Mouse (Mus musculus): ENCODE measurements around the gene Usp19. TPM values are rescaled to one million over a fixed set of nuclear protein-coding genes. Genes with fewer than 3 reads are reported as not detected.
A peak's percentile ranks its signal among the peaks of the same experiment; 100 is the strongest.

The Usp19 gene
- total RNA-seq, 2 experiments from 2014 or later = 119 to 125 TPM

DNA sequence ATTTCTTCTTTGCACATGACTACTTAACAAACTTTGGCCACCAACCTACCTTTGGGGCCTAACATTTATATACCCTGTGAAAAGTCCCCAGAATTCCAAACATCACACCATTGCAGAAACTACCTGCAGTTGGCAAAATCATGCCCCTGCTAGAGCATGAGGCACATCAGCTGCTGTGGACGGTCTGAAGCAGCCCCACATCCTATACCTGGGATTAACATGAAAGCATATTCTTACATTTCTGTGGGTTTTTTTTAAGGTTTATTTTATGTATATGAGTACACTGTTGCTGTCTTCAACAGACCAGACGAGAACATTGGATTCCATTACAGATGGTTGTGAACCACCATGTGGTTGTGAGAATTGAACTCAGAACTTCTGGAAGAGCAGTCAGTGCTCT is 24.2 kb upstream of the Usp19 start:
- DNase-seq (ENCODE audit: low spot score in 2 of 2) = no peak

DNA sequence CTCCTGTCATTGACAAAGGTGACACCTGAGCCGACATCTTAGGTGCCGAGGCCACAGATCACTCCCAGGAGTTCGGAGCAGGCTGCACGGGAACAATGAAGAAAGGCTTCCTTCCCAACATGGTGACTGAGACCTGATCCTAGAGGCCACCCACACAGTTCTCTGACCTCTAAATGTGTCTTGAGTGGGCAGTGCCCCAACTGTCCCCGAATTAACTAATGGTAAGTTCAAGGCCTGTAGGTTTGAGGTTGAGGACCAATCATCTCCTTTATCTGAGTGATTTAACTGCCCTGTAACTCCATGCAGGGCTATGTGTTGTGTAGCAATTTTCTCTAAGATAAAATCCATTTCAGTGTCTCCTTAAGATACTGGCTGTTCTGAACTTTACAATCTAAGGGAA is 21.0 kb upstream of the Usp19 start:
- DNase-seq (ENCODE audit: low spot score in 2 of 2) = no peak

DNA sequence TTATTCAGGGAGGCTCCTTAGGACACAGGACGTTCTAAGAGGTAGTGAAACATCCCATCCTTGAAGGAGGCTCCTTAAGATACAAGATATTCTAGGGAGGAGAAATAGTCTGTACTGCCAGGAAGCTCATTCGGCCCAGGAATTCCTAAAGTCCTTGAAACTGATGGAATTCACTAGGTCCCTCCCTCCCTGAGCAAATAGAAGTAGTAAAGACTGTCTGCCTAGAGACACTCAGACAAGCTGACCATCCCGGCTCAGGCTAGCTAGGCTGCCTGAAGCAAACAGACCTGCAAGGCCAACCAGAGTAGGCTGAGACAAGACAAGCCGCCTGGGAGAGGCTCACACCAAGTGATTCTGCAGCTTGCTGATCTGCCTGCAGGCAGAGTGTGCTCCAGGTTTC is 20.6 kb upstream of the Usp19 start:
- no peak for DNase-seq (ENCODE audit: low spot score in 2 of 2)

DNA sequence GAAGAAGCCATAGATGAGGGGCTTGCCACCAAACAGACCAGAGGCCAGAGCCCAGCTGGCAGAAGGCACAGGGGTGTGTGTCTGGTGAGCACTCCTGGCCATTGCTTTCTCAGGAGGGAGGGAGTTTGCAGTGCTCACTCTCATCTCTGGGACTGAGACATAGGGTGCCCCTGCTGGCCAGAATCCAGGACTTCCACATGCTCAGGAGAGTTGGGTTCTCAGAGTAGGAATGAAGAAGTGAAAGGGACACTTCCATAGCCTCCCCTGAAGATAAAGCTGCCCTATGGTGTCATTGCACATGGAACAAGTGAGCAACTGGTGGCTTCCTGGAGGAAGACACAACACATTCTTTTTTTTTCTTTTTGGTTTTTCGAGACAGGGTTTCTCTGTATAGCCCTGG is 15.9 kb upstream of the Usp19 start:
- no peak for DNase-seq (ENCODE audit: low spot score in 2 of 2)

DNA sequence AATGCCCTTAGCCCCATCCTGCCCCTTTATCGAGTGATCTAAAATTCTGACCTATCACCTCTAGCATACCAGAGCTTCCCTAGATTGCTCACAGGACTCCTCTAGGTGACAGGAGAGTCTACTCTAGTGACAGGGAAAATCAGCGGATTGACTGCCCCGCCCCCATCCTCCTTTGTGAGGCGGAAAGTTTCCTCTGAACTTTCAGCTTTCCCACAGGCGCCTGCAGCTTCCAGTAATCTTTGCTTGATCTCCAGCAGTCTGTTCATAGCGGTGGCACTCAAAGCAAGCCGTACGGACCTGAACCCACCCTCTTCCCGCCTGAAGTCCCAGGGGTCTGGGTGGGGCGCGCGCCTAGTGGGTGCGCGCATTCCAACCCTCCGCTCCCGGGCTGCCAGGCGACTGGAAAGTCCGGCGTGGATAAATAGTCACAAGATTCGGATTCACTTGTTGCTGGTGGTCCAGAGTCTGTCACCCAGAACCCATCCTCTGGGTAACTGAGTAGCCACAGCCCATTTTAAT is 11.7 kb upstream of the Usp19 start:
- DNase-seq (ENCODE audit: low spot score in 2 of 2) = peak; percentile 62 to 75

DNA sequence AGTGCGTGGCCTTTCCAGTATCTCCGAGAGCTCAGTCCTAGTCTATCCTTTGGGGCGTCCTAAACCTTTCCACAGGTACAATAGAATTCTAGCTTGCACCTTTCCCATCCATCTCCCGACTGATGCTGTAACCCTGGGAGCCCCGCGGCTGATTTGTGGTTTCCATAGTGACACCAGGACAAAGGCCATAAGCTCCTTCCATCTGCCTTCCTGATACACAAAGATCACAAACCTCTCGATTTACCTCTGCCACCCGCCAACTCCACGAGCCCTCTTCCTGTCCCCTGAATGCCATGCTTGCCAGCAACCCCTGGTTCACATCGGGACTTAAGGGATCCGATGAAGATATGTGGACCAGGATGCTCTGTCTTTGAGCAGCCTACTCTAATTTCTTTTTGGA is 11.2 kb upstream of the Usp19 start:
- DNase-seq (ENCODE audit: low spot score in 2 of 2) = no peak

DNA sequence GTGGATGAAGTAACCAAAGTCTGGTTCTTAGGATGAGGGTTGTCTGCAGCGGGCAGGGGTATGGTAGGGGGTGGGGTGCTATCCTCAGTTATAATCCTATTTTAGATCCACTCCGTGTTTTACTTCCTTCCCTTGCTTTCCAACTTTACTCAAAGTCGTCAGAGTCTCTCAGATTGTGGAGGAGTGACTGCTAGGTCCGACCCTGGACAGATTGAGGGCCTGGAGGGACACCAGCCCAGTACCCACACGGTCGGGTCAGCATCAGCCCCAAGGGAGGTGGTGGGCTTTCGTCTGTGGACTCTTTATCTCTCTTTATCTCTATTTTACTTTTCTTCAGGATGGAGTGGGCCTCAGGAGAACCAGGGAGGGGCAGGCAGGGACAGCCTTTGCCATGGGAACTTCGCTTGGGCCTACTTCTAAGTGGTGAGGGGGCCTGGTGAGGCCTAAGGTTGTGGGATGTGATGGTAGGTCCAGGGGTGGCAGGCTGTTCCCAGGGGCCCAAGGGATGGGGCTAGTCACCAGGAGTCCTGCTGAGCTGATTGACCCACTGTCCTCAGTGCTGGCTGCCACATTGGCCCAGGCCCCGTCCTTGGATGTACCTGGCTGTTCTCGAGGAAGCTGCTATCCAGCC is 10.6 kb upstream of the Usp19 start, which contains the start of gene Lamb2:
Lamb2 (plus strand) TSS at position 16 of the 631 bp plus-strand sequence.
- no peak for DNase-seq (ENCODE audit: low spot score in 2 of 2)

DNA sequence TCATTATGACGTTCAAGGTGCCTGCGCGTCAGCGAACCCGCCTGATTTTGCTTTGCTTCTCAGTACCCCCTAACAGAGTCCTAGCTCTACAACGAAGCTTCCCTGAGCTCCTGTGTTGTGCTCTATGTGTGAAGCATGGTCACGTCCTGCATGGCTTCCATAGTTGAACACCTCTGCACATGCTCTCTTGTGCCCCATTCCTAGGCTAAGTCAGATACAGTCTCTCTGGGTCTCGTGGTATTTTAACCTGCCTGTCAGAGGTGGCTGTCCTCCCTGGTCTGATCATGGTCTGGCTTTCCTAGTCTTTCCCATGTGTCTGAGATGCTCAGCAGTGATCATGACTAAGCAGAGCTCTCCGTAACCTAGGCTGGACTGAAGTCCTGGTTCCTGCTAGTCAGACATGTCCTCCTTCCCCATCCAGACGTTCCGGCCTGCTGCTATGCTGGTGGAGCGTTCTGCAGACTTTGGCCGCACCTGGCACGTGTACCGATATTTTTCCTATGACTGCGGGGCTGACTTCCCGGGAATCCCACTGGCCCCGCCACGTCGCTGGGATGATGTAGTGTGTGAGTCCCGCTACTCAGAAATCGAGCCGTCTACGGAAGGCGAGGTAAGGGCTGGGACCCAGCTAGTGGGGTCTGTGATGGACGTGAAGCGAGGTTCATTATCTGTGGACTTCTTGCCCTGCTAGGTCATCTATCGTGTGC is 9.4 kb upstream of the Usp19 start:
- DNase-seq (ENCODE audit: low spot score in 2 of 2) = no peak

DNA sequence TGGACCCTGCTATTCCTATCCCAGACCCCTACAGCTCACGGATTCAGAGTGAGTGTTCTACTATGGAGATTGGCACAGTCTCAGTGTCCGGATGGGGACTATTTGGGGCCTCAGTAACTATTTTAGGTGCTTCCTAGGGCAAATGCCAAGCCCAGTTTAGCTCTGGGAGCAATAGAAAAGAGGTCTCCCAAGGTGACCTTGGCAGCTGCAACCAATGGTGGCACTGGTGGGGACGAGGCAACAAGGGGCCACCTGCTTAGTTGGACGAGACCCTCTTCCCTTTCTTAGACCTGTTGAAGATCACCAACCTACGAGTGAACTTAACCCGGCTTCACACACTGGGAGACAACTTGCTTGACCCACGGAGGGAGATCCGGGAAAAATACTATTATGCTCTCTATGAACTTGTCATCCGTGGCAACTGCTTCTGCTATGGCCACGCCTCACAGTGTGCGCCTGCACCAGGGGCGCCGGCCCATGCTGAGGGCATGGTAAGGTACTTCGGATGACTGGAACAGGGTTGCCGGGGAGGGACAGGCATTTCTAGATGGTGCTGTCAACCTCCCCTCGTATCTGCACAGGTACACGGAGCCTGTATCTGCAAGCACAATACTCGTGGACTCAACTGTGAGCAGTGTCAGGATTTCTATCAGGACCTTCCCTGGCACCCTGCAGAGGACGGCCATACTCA is 8.7 kb upstream of the Usp19 start:
- no peak for DNase-seq (ENCODE audit: low spot score in 2 of 2)

DNA sequence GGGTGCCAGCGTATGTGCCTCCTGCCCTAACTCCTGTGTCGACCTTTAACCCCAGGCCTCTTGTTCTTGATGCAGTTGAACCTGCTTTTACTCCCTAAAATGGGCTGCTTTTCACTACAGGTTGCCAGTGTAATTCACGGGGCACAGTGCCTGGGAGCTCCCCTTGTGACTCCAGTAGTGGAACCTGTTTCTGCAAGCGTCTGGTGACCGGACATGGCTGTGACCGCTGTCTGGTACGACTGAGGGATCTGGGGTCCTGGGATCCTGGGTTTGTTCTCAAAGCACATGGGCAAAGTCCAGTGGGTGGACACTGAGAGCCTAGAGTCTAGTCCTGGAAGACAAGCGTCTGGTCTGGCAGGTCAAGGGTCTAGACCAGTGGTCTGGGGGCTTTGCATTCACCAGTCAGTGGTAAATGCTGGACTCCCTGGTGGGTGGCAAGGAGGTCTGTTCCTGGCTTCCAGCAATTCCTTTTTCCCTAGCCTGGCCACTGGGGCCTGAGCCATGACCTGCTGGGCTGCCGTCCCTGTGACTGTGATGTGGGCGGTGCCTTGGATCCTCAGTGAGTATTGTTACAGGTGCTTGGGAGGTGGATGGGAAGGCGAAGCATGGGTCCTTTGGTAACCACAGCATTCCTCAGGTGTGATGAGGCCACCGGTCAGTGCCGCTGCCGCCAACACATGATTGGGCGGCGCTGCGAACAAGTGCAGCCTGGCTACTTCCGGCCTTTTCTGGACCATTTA is 7.2 kb upstream of the Usp19 start:
- no peak for DNase-seq (ENCODE audit: low spot score in 2 of 2)

DNA sequence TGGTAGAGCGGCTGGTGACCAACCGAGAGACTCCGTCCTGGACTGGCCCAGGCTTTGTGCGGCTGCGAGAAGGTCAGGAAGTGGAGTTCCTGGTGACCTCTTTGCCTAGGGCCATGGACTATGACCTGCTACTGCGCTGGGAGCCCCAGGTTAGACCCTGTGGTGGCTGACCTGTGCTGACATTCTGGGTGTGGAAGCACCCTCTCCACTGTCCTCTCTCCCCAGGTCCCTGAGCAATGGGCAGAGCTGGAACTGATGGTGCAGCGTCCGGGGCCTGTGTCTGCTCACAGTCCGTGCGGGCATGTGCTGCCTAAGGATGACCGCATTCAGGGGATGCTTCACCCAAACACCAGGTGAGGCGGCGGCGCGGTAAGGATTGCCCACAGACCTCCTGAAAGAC is 6.4 kb upstream of the Usp19 start:
- no peak for DNase-seq (ENCODE audit: low spot score in 2 of 2)

DNA sequence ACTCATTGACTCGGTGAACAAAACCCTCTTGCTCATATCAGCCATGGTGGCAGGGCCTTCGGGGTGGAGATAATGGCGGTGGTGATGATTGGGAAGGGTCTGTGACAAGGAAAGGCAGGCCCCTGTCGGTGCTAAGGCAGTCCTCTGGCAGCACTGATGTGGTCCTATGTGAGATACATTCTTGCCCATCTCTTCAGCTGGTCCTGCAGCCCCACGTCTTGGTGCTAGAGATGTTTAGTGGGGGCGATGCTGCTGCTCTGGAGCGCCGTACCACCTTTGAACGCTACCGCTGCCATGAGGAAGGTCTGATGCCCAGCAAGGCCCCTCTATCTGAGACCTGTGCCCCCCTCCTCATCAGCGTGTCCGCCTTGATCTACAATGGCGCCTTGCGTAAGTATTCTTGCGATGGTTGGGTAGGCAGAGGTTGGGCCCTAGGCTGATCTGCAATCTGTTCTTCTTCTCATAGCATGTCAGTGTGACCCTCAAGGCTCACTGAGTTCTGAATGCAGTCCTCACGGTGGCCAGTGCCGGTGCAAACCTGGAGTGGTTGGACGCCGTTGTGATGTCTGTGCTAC is 5.0 kb upstream of the Usp19 start:
- DNase-seq (ENCODE audit: low spot score in 2 of 2) = no peak

DNA sequence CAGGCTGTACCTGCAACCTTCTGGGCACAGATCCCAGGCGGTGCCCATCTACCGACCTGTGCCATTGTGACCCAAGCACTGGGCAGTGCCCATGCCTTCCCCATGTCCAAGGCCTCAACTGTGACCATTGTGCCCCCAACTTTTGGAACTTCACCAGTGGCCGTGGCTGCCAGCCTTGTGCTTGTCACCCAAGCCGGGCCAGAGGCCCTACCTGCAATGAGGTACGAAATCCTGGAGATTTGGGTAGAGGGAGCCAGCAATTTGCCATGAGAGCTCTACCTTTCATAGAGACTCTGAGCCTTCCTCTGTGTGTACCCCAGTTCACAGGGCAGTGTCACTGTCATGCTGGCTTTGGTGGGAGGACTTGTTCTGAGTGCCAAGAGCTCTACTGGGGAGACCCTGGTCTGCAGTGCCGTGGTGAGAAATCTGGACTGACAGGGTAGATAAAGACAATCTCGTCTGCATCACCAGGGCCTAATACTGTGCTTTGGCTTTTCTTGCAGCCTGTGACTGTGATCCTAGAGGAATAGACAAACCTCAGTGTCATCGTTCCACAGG is 3.4 kb upstream of the Usp19 start:
- no peak for DNase-seq (ENCODE audit: low spot score in 2 of 2)

DNA sequence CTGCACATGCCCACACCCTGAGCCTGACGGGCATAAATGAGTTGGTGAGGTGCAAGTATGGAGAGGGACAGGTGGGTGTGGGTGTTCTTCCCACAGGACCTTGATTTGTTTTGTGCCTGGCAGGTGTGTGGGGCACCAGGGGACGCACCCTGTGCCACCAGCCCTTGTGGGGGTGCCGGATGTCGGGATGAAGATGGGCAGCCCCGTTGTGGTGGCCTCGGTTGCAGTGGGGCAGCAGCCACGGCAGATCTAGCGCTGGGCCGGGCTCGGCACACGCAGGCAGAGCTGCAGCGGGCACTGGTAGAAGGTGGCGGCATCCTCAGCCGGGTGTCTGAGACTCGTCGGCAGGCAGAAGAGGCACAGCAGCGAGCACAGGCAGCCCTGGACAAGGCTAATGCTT is 2.0 kb upstream of the Usp19 start:
- DNase-seq (ENCODE audit: low spot score in 2 of 2) = no peak

DNA sequence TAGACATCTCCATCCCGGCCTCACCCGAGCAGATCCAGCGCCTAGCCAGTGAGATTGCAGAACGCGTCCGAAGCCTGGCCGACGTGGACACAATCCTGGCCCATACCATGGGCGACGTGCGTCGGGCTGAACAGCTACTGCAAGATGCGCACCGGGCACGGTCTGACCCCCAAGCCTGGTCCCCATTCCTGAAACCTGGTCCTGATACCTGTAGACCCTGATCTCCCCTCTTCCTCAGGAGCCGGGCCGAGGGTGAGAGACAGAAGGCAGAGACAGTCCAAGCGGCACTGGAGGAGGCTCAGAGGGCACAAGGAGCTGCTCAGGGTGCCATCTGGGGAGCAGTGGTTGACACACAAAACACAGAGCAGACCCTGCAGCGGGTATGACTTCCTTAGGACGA is 1.2 kb upstream of the Usp19 start:
- DNase-seq (ENCODE audit: low spot score in 2 of 2) = no peak

DNA sequence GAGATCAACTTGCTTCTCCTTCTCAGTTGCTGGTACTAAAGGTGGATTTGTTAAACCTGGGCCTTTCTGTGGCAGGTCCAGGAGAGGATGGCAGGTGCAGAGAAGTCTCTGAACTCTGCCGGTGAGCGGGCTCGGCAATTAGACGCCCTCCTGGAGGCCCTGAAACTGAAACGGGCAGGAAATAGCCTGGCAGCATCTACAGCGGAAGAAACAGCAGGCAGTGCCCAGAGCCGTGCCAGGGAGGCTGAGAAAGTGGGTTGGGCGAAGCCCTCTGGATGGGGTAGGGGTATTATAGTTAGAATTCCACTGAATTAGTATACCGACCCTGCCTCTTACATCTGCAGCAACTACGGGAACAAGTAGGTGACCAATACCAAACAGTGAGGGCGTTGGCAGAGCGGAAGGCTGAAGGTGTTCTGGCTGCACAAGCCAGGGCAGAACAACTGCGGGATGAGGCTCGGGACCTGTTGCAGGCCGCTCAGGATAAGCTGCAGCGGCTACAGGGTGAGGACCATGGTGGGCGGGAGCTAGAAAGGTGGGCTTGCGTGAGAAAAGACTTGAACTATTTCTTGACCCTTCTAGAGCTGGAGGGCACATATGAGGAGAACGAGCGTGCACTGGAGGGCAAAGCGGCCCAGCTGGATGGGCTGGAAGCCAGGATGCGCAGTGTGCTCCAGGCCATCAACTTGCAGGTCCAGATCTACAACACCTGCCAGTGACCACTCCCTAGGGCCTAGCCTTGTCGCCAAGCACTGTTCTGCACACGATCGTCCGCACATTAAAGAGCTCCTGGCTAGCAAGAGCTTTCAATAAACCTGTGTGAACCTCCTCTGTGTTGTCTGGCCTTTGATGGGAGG is 472 bp upstream of the Usp19 start:
- DNase-seq (ENCODE audit: low spot score in 2 of 2) = peak in 1 of 2 experiments; percentile 22

DNA sequence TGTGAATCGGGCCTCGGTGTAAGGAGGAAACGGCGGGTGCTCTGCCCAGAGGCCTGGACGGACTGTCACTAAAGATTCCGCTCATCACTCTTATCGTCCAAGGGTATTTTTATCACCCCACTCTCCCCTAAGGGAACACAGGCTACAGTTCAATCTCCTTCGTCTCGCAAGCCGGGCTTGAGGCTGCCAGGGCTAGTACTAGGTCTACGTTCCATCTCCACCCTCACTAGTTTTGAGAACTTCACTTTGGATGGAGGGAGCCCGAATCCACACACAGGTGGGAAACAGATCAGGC is 831 bp downstream of the Usp19 start:
- no peak for DNase-seq (ENCODE audit: low spot score in 2 of 2)

DNA sequence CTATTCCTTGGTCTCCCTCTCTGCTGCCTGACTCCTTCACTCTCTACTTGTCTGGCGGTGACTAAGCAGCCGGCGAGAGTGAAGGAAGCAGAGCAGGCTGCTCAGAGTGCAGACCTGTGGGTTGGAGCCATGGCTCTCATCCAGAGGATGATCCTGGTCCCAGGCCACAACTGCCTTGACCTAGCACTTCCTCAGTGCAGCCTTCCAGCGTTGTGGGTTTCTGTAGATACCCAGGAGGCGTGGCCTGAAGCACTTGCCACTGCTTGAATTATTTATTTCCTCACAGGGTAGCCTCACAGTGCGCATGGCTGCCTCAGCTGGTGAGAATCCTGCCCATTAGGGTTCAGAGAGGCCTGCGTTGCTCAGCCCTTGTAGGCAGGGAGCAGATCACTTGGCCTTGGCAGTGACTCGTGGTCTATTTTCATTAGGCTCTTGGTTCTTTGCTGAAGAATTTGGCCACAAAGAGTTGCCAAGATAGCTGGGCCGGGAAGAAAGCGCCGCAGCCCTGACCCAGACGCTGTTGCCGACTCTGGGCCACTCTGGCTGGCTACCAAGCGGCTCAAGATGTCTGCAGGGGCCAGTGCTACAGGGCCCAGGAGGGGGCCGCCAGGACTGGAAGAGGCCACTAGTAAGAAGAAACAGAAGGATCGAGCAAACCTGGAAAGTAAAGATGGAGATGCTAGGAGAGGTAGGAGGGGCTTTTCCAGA is 1.8 kb downstream of the Usp19 start:
- peak in 1 of 2 experiments; percentile 40 for DNase-seq (ENCODE audit: low spot score in 2 of 2)

DNA sequence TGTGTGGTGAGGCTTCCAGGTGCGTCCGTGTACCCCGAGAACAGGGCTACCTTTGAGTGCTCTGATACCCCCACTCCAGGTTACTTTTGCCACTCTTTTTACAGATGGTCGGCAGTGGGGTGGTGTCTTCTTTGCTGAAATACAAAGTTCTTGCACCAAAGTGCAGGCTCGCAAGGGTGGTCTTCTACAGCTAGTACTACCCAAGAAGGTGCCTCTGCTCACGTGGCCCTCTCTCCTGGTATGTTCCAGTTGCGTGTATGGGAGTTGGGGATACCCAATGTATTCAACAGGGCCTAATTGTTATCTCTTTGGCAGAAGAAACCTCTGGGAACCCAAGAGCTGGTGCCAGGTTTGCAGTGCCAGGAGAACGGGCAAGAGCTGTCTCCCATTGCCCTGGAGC is 2.8 kb downstream of the Usp19 start:
- DNase-seq (ENCODE audit: low spot score in 2 of 2) = no peak
